Mouse (Mus musculus): ENCODE measurements around the gene Add3.
"Not testable (repeated sequence)": the region's sequence is repeated elsewhere in the genome, so short reads cannot be mapped to it uniquely, and the experiment has no call there.

Gene Add3

GRCm38 (mm10) chr19:53191867-53192487 lies 51.7 kb downstream of the Add3 start:
- in situ Hi-C loops (cut with MboI, MseI) = loop anchor here (10.0 kb wide), 1 partner anchor 613 kb away; no protein-coding TSS in a partner anchor

- in situ Hi-C loops (cut with MboI, MseI) = loop anchor here (10.0 kb wide), 1 partner anchor 612 kb away; no protein-coding TSS in a partner anchor
These were observed 52.9 kb downstream of the Add3 start for GRCm38 (mm10) chr19:53193190-53193589.

GRCm38 (mm10) chr19:53193964-53194582 lies 53.8 kb downstream of the Add3 start:
- in situ Hi-C loops (cut with MboI, MseI) = loop anchor here (10.0 kb wide), 1 partner anchor 611 kb away; no protein-coding TSS in a partner anchor

GRCm38 (mm10) chr19:53194751-53195520 lies 54.7 kb downstream of the Add3 start:
- in situ Hi-C loops (cut with MboI, MseI) = loop anchor here (10.0 kb wide), 1 partner anchor 610 kb away; no protein-coding TSS in a partner anchor

- in situ Hi-C loops (cut with MboI, MseI) = loop anchor here (10.0 kb wide), 1 partner anchor 608 kb away; no protein-coding TSS in a partner anchor
These were observed 56.7 kb downstream of the Add3 start for GRCm38 (mm10) chr19:53196961-53197360.

GRCm38 (mm10) chr19:53197766-53198165 lies 57.5 kb downstream of the Add3 start:
- in situ Hi-C loops (cut with MboI, MseI) = loop anchor here (10.0 kb wide), 1 partner anchor 607 kb away; no protein-coding TSS in a partner anchor

GRCm38 (mm10) chr19:53198706-53199572 lies 58.7 kb downstream of the Add3 start:
- in situ Hi-C loops (cut with MboI, MseI) = loop anchor here (10.0 kb wide), 1 partner anchor 606 kb away; no protein-coding TSS in a partner anchor

- in situ Hi-C loops (cut with MboI, MseI) = loop anchor here (10.0 kb wide), 1 partner anchor 605 kb away; no protein-coding TSS in a partner anchor
These were observed 59.5 kb downstream of the Add3 start for GRCm38 (mm10) chr19:53199711-53200110.

GRCm38 (mm10) chr19:53202116-53202515 lies 61.9 kb downstream of the Add3 start:
- in situ Hi-C loops (cut with MboI, MseI) = no loop called here

GRCm38 (mm10) chr19:53206986-53207385 lies 66.7 kb downstream of the Add3 start:
- in situ Hi-C loops (cut with MboI, MseI) = no loop called here

GRCm38 (mm10) chr19:53208830-53209229 lies 68.6 kb downstream of the Add3 start:
- in situ Hi-C loops (cut with MboI, MseI) = no loop called here

- in situ Hi-C loops (cut with MboI, MseI) = loop anchor here (10.0 kb wide), 1 partner anchor 165 kb away; the partner anchor contains the start of gene Xpnpep1
These were observed 70.0 kb downstream of the Add3 start for GRCm38 (mm10) chr19:53210251-53210650.

GRCm38 (mm10) chr19:53215352-53215751 lies 75.1 kb downstream of the Add3 start:
- in situ Hi-C loops (cut with MboI, MseI) = loop anchor here (10.0 kb wide), 1 partner anchor 171 kb away; the partner anchor contains the start of gene Xpnpep1

- in situ Hi-C loops (cut with MboI, MseI) = loop anchor here (10.0 kb wide), 1 partner anchor 172 kb away; the partner anchor contains the start of gene Xpnpep1
These were observed 76.7 kb downstream of the Add3 start for GRCm38 (mm10) chr19:53216761-53217538.

- in situ Hi-C loops (cut with MboI, MseI) = loop anchor here (10.0 kb wide), 1 partner anchor 173 kb away; the partner anchor contains the start of gene Xpnpep1
These were observed 77.6 kb downstream of the Add3 start for GRCm38 (mm10) chr19:53217837-53218236.

GRCm38 (mm10) chr19:53219305-53219704 lies 79.1 kb downstream of the Add3 start:
- in situ Hi-C loops (cut with MboI, MseI) = loop anchor here (10.0 kb wide), 1 partner anchor 175 kb away; the partner anchor contains the start of gene Xpnpep1

GRCm38 (mm10) chr19:53221186-53221585 lies 80.9 kb downstream of the Add3 start:
- in situ Hi-C loops (cut with MboI, MseI) = no loop called here

GRCm38 (mm10) chr19:53225249-53226070 lies 85.2 kb downstream of the Add3 start:
- in situ Hi-C loops (cut with MboI, MseI) = not testable (repeated sequence)

- in situ Hi-C loops (cut with MboI, MseI) = no loop called here
These were observed 86.4 kb downstream of the Add3 start for GRCm38 (mm10) chr19:53226651-53227050.

Data from regulatory T cell (primary cell).